18 mouse cellular contexts compared by ENCODE assay signal in genomic region chr1:74394311-74394710, GRCm38 (mm10). TPM values are rescaled to one million over a fixed set of nuclear protein-coding genes. Genes with fewer than 3 reads are reported as not detected.
DNase-seq lines count a peak whose midpoint lies in the region; ATAC-seq lines count a peak whose summit lies in the region.
"Had no signal": no experiment of that assay in that cellular context is flagged by ENCODE, and none has a peak within 500 bp of the region (broad histone marks: within the 10 kb centered on the region; RNA-seq: fewer than 3 reads in every experiment).

No protein-coding gene starts in this region.

- peak overlapping the region; percentile 16; the same call in 1 of the 2 replicates for H3K27ac ChIP-seq in embryonic facial prominence, embryonic 13.5 days
- no peak overlapping the region for H3K27ac ChIP-seq in embryonic facial prominence, embryonic 10.5 days (replicated peaks)
- H3K27ac ChIP-seq in embryonic facial prominence, embryonic 15.5 days (replicated peaks), result peak overlapping the region; percentile 9; the same call in 1 of the 2 replicates
- H3K27ac ChIP-seq in limb, embryonic 13.5 days, result no peak overlapping the region
- H3K27ac ChIP-seq: neural tube, embryonic 13.5 days had no signal

- no peaks in the 10 kb centered on the region for H3K9me3 ChIP-seq in embryonic facial prominence, embryonic 13.5 days
- no peaks in the 10 kb centered on the region for H3K9me3 ChIP-seq in embryonic facial prominence, embryonic 10.5 days
- H3K9me3 ChIP-seq in embryonic facial prominence, embryonic 15.5 days (replicated peaks), result no peaks in the 10 kb centered on the region
- H3K9me3 ChIP-seq in limb, embryonic 13.5 days, result no peaks in the 10 kb centered on the region
- H3K9me3 ChIP-seq: neural tube, embryonic 13.5 days had no signal

- no peak for ATAC-seq in embryonic facial prominence, embryonic 13.5 days (ENCODE audit: insufficient number of reproducible peaks, insufficient read depth, low FRiP score, low TSS enrichment, low read depth)
- ATAC-seq in embryonic facial prominence, embryonic 15.5 days (ENCODE audit: insufficient number of reproducible peaks, low FRiP score, low TSS enrichment, low read depth), result no peak
- no peak for ATAC-seq in limb, embryonic 13.5 days (ENCODE audit: low FRiP score, low read depth)
- ATAC-seq: lung, postnatal 0 days had no signal

- H3K4me3 ChIP-seq in embryonic facial prominence, embryonic 13.5 days, result no peak overlapping the region
- no peak overlapping the region for H3K4me3 ChIP-seq in embryonic facial prominence, embryonic 10.5 days
- no peak overlapping the region for H3K4me3 ChIP-seq in embryonic facial prominence, embryonic 15.5 days (replicated peaks)
- H3K4me3 ChIP-seq in limb, embryonic 13.5 days, result no peak overlapping the region
- H3K4me3 ChIP-seq: neural tube, embryonic 13.5 days had no signal

- 94% methylated on average over 9 of the region's 9 CpGs for WGBS in embryonic facial prominence, embryonic 13.5 days
- WGBS in embryonic facial prominence, embryonic 10.5 days, result 94% methylated on average over 9 of the region's 9 CpGs
- 91% methylated on average over 9 of the region's 9 CpGs for WGBS in embryonic facial prominence, embryonic 15.5 days
- WGBS in limb, embryonic 13.5 days, result 93% methylated on average over 9 of the region's 9 CpGs

- peaks cover 42% of the 10 kb centered on the region for H3K4me1 ChIP-seq in embryonic facial prominence, embryonic 13.5 days
- H3K4me1 ChIP-seq in embryonic facial prominence, embryonic 10.5 days, result peaks cover 64% of the 10 kb centered on the region
- peaks cover 51% of the 10 kb centered on the region for H3K4me1 ChIP-seq in embryonic facial prominence, embryonic 15.5 days
- peaks cover 50% of the 10 kb centered on the region for H3K4me1 ChIP-seq in limb, embryonic 13.5 days

- no peak overlapping the region for H3K4me2 ChIP-seq in embryonic facial prominence, embryonic 13.5 days
- H3K4me2 ChIP-seq in embryonic facial prominence, embryonic 15.5 days (replicated peaks), result no peak overlapping the region
- H3K4me2 ChIP-seq in limb, embryonic 13.5 days (replicated peaks), result no peak overlapping the region
- H3K4me2 ChIP-seq: neural tube, embryonic 13.5 days had no signal

- H3K9ac ChIP-seq in embryonic facial prominence, embryonic 13.5 days, result no peak overlapping the region
- H3K9ac ChIP-seq in embryonic facial prominence, embryonic 15.5 days, result no peak overlapping the region
- 0 out of 2 replicates have a peak overlapping the region, but pooled peaks have one; percentile 13 for H3K9ac ChIP-seq in limb, embryonic 13.5 days
- H3K9ac ChIP-seq: liver, embryonic 14.5 days; neural tube, embryonic 13.5 days had no signal

- no peaks in the 10 kb centered on the region for H3K27me3 ChIP-seq in embryonic facial prominence, embryonic 13.5 days
- H3K27me3 ChIP-seq in embryonic facial prominence, embryonic 10.5 days (replicated peaks; ENCODE audit: low read depth, poor library complexity, severe bottlenecking), result peaks cover 7% of the 10 kb centered on the region
- no peaks in the 10 kb centered on the region for H3K27me3 ChIP-seq in embryonic facial prominence, embryonic 15.5 days
- no peaks in the 10 kb centered on the region for H3K27me3 ChIP-seq in limb, embryonic 13.5 days

- DNase-seq in embryonic facial prominence, embryonic 10.5 days (ENCODE audit: low spot score), result no peak
- peak; percentile 28 for DNase-seq in kidney, adult 11 months
- no peak for DNase-seq in kidney, postnatal 25 days
- DNase-seq in thymus, postnatal 25 days, result no peak
- no peak for DNase-seq in embryo, embryonic 11 days
- DNase-seq: adrenal gland, adult 2 months; heart, postnatal 4 days; midbrain, embryonic 14.5 days; right cerebral cortex, adult 18-20 months; spleen, adult 18-20 months; thymus, adult 18-20 months had no signal

- peaks cover 23% of the 10 kb centered on the region for H3K36me3 ChIP-seq in embryonic facial prominence, embryonic 13.5 days
- peaks cover 30% of the 10 kb centered on the region for H3K36me3 ChIP-seq in embryonic facial prominence, embryonic 10.5 days (replicated peaks)
- peaks cover 19% of the 10 kb centered on the region for H3K36me3 ChIP-seq in embryonic facial prominence, embryonic 15.5 days
- peaks cover 25% of the 10 kb centered on the region for H3K36me3 ChIP-seq in limb, embryonic 13.5 days

RNA-seq across cellular contexts. Expression of gene Ctdsp1, which starts 3.0 kb away (rescaled TPM):
- 91.0 and 92.3 TPM in 2 replicates for polyA plus RNA-seq in embryonic facial prominence, embryonic 13.5 days (2015; fragmentation: Nextera tagmentation; extraction: Ambion mirVana)
- 42.2 and 49.0 TPM in 2 replicates for polyA plus RNA-seq in embryonic facial prominence, embryonic 10.5 days (2016; fragmentation: Nextera tagmentation; extraction: Ambion mirVana)
- 86.6 and 89.3 TPM in 2 replicates for polyA plus RNA-seq in embryonic facial prominence, embryonic 15.5 days (2015; fragmentation: Nextera tagmentation; extraction: Ambion mirVana)
- polyA plus RNA-seq in limb, embryonic 13.5 days (2015; fragmentation: Nextera tagmentation; extraction: Ambion mirVana), result 87.5 and 90.9 TPM in 2 replicates

RNA-seq across cellular contexts. Expression of gene Vil1, which starts 14.9 kb away (rescaled TPM):
- polyA plus RNA-seq in embryonic facial prominence, embryonic 13.5 days (2015; fragmentation: Nextera tagmentation; extraction: Ambion mirVana), result 0.20 and 2.0 TPM in 2 replicates
- 0.26 and 0.37 TPM in 2 replicates for polyA plus RNA-seq in embryonic facial prominence, embryonic 10.5 days (2016; fragmentation: Nextera tagmentation; extraction: Ambion mirVana)
- polyA plus RNA-seq in embryonic facial prominence, embryonic 15.5 days (2015; fragmentation: Nextera tagmentation; extraction: Ambion mirVana), result 0.08 and 0.16 TPM in 2 replicates
- 0.17 and 0.20 TPM in 2 replicates for polyA plus RNA-seq in limb, embryonic 13.5 days (2015; fragmentation: Nextera tagmentation; extraction: Ambion mirVana)

RNA-seq across cellular contexts. Expression of gene Slc11a1, which starts 19.3 kb away (rescaled TPM):
- polyA plus RNA-seq in embryonic facial prominence, embryonic 13.5 days (2015; fragmentation: Nextera tagmentation; extraction: Ambion mirVana), result 1.8 and 2.8 TPM in 2 replicates
- 1.7 and 2.1 TPM in 2 replicates for polyA plus RNA-seq in embryonic facial prominence, embryonic 10.5 days (2016; fragmentation: Nextera tagmentation; extraction: Ambion mirVana)
- 3.7 and 4.7 TPM in 2 replicates for polyA plus RNA-seq in embryonic facial prominence, embryonic 15.5 days (2015; fragmentation: Nextera tagmentation; extraction: Ambion mirVana)
- 2.4 and 2.9 TPM in 2 replicates for polyA plus RNA-seq in limb, embryonic 13.5 days (2015; fragmentation: Nextera tagmentation; extraction: Ambion mirVana)

RNA-seq across cellular contexts. Expression of gene Catip, which starts 32.4 kb away (rescaled TPM):
- 0.63 and 0.77 TPM in 2 replicates for polyA plus RNA-seq in embryonic facial prominence, embryonic 13.5 days (2015; fragmentation: Nextera tagmentation; extraction: Ambion mirVana)
- 0.22 and 0.28 TPM in 2 replicates for polyA plus RNA-seq in embryonic facial prominence, embryonic 10.5 days (2016; fragmentation: Nextera tagmentation; extraction: Ambion mirVana)
- 2.5 and 2.8 TPM in 2 replicates for polyA plus RNA-seq in embryonic facial prominence, embryonic 15.5 days (2015; fragmentation: Nextera tagmentation; extraction: Ambion mirVana)
- polyA plus RNA-seq in limb, embryonic 13.5 days (2015; fragmentation: Nextera tagmentation; extraction: Ambion mirVana), result 1.2 and 1.5 TPM in 2 replicates
- polyA plus RNA-seq: C2C12 had no signal

Comparison
In these comparisons a context has a peak if more than half of its experiments do, and no peak if none do; other contexts are left out.
1. H3K27ac ChIP-seq: peak in embryonic facial prominence, embryonic 13.5 days (single experiment) and embryonic facial prominence, embryonic 15.5 days (single experiment); none in embryonic facial prominence, embryonic 10.5 days (single experiment) and limb, embryonic 13.5 days (single experiment).